Mouse (Mus musculus): Measurements from ENCODE around the gene Zfp428.

The Zfp428 gene

DNA sequence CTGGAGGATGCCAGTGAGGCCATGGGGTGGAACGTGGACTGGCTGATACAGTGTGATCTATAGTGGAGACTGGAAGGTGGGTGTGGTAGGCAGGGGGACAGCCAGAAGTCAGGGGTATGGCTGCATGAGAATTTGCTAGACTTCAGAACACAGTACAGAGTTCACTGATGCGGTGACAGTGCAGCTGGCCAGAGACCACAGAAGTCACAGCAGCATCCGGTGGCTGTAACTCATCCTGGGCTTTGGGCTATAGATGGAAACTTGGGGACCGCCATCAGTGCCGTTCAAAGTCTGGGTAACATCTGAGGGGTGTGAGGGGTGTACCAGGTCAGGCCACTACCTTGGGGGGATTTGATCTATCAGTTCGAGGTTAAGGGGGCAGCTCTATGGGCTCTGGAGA, 16.9 kb downstream of the Zfp428 start:
- DNase-seq: no peak

- DNase-seq: no peak
Observed at GRCm38 (mm10) chr7:24524978-24525377, 18.2 kb downstream of the Zfp428 start.

GRCm38 (mm10) chr7:24525686-24526420, 19.0 kb downstream of the Zfp428 start:
- no peak for DNase-seq

- DNase-seq: no peak
Observed at GRCm38 (mm10) chr7:24528861-24529260, 22.1 kb downstream of the Zfp428 start.

GRCm38 (mm10) chr7:24529580-24529979, 22.8 kb downstream of the Zfp428 start:
- DNase-seq: peak; percentile 93

DNA sequence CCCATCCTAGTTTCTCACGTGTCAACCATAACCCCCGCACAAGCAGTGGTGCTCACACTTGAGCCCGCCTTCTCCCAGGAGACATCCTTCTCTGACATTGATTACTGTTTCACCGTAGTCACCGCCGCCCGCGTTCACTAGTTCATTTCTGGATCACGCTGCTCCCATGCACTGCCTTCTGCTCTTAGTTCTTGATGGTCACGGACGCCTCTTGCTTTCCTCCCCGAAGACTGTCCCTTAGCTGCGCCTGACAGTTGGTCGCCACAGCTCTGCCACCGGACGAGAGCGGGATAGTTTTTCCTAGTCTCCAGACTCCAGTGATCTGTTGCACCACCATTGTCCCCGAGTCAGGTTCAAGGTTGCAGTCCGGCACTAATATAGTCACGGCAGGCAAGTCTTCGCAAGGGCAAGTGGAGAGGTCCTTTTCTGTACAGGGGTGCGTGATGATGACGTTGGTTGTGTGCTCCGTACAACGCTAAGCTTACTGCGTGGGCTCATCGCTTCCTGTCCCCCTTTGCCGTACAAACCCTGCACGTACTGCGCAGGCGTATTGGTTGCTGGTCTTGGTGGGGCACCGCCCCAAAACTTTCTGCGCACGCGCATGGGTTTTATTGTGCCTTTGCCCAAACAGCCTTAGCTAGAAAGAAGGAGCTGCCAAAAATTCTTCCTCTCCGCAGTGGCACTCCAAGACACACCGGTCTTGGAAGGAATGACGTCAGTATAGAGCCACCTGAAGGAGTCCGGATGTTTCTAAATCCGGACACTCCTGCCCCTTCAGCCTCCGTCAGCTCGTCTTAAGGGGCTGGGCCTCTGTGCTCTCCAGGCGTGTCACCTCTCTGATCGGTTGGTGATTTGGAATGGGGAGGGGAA, 23.5 kb downstream of the Zfp428 start, which contains the start of gene Irgq:
Gene Irgq, plus strand, starts transcription at position 628 of the 870 bp plus-strand sequence.
- DNase-seq: peak; percentile 100

DNA sequence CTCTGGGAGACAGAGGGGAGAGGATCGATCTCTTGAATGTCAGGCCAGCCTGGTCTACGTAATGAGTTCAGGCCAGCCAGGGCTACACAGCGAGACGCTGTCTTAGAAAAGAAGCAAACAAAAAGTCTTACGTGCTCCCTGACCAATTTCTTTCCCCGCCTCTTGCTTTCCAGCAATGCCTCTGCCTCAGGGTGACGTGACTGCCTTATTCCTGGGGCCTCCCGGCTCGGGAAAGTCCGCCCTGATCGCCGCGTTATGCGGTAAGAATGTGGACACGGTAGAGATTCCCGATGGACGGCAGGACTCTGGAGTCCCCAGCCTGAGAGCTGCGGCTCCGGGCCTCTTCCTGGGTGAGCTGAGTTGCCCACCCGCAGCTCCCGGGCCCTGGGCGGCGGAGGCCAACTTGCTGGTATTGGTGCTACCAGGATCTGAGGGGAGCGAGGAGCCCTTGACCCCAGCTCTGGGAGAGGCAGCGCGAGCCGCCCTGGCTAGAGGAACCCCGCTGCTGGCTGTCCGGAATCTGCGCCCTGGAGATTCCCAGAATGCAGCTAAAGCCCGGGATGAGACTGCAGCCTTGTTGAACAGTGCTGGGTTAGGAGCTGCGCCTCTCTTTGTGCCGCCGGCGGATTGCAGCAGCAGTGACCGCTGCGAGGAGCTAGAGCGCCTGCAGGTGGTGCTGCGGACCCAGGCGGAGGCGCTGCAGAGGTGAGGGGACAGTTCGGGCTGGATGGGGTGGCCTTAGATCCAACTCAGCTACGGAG, 24.6 kb downstream of the Zfp428 start:
- peak; percentile 96 for DNase-seq

DNA sequence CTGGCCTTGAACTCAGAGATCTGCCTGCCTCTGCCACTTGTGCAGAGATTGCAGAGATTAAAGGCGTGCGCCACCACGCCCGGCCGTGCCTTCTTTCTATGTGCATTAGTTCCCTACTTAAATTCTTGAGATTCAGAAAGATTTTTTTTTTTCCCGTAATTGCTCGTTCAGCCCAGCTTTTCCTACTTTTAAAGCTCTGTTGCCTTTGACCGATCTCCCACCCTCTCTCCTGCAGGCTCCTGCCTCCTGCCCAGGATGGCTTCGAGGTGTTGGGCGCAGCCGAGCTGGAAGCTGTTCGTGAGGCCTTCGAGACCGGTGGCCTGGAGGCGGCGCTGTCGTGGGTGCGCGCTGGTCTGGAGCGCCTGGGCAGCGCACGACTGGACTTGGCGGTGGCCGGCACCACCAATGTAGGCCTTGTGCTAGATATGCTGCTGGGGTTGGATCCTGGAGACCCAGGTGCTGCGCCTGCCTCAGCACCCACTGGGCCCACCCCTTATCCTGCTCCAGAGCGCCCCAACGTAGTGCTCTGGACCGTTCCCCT, 26.3 kb downstream of the Zfp428 start:
- DNase-seq: no peak

- no peak for DNase-seq
Observed at GRCm38 (mm10) chr7:24533806-24534205, 27.0 kb downstream of the Zfp428 start.

- no peak for DNase-seq
Observed at GRCm38 (mm10) chr7:24534301-24534700, 27.5 kb downstream of the Zfp428 start.

- DNase-seq: no peak
Observed at GRCm38 (mm10) chr7:24537081-24537480, 30.3 kb downstream of the Zfp428 start.

GRCm38 (mm10) chr7:24537591-24537990, 30.8 kb downstream of the Zfp428 start:
- no peak for DNase-seq

- no peak for DNase-seq
Observed at GRCm38 (mm10) chr7:24538154-24538553, 31.3 kb downstream of the Zfp428 start.

GRCm38 (mm10) chr7:24538701-24539100, 31.9 kb downstream of the Zfp428 start:
- no peak for DNase-seq

DNA sequence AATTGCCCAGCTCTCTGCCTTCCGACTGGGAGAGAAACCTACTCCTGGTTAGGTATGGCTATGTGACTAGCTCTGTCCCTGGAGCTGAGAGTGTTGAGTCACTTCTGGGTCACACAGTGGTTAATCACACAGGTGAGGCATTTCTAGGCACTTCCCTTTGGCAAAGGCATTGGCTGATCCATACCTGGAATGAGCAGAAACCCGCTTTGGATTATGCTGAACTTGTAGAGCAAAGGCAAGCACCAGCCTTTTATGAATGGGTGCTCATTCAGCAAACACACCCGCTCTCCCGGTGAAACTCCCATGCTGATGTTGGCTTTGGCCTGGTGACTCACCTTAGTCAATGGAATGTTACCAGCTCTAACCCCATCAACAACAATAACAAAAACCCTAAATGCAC, 32.9 kb downstream of the Zfp428 start:
- no peak for DNase-seq

GRCm38 (mm10) chr7:24544506-24544905, 37.7 kb downstream of the Zfp428 start:
- DNase-seq: no peak

DNA sequence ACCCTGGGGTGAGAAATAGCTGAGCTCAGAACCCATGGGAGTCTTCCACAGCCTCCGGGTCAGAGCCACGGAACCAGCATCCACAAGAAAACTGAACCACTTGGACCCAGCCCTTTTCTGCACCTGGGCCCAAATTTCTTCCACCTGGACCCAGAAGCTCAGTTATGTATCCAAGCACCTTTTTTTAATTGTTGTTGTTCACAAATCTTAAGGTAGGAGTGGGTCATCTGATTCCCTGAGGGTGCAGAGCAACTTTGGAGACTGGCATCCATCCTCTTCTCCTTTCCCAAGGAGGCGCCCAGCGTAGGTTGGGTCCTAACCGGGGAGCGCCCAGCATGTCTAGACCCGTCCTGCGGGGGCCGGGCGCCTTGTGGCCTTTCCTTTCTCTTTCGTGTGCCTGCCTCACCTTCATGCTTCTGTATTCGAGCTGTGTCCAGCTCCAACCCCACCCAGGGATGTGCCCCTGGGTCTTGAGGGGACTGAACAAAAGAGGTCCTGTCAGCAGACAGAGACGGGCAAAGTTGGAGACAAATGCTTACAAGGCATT, 39.3 kb downstream of the Zfp428 start, which contains the start of the genes Pinlyp and Xrcc1:
Gene Pinlyp, minus strand, starts transcription at position 51 of the 547 bp plus-strand sequence.
Gene Xrcc1, plus strand, starts transcription at position 222 of the 547 bp plus-strand sequence.
- peak; percentile 92 for DNase-seq

- peak; percentile 100 for DNase-seq
Observed at GRCm38 (mm10) chr7:24546634-24547389, 40.0 kb downstream of the Zfp428 start.

- no peak for DNase-seq
Observed at GRCm38 (mm10) chr7:24547534-24548036, 40.8 kb downstream of the Zfp428 start.

DNA sequence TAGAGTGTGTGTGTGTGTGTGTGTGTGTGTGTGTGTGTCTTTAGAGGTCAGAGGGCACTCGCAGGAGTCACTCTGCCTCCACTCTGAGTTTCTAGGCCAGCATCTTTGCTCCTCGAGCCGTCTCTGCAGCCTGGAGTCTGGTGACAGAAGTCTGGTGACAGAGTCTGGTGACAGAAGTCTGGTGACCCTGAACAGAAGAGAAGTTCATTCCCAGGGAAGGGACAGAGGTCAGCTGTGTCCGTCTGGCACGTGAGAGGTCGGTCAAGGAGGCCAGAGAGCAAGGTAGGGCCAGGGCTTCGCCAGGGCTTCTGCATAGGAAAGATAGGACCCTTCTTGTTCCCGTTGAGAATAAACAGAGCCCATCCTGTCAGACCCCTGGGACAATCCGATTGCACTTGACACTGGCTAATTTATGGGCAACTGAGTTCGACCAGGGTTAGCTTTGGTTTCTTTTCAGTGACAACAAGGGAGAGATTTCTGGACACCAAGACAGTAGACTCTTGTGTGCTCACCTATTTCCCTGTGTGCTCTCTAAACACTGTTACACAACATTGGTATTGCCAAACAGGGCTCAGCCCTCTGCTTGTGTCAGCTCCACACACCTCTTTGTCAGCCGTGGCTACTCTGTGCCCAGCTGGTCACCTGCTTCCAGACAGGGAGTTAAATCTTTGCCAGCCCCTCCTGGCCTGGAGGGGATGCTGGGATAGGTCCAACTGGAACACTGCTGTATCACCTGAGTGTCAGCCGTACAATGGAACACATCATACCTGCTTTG, 45.4 kb downstream of the Zfp428 start:
- peak; percentile 92 for DNase-seq

DNA sequence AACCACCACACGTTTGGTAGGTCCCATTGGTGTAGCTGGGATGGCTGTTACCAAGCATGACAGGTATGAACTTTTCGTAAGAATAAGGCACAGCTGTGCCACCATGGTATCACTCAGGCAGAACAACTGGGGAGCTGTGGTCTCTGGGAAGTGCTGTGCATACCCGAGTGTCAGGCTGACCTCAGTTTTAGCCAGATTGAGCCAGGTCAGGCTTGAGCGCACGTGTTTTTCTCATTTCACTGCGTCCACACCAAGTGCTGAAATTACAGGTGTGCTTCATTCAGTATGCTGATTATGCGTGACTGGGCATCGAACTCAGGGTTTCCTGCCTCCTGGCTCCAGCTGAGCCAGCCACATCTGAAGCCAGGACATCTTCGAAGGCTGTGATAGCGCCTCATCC, 49.0 kb downstream of the Zfp428 start:
- no peak for DNase-seq

Measured in heart, adult 11 months (tissue).